Mouse (Mus musculus) layer of hippocampus, postnatal 36 days (tissue): ENCODE results near the gene Dnah12. TPM values are rescaled to one million over a fixed set of nuclear protein-coding genes. Genes with fewer than 3 reads are reported as not detected.
"Not testable (repeated sequence)": the region's sequence is repeated elsewhere in the genome, so short reads cannot be mapped to it uniquely, and the experiment has no call there.

Experiments used
- DNase-seq, 2 experiments: peaks; one replicate each; pipeline ENCODE4 v3.0.0; 2022
- total RNA-seq, 2 experiments: library from RNA; stranded (reverse); gene quantifications; 2 replicates each; pipeline ENCODE4 v1.2.3; 2021

Gene Dnah12
- total RNA-seq, 2 experiments from 2014 or later: 0.20 to 0.30 TPM

GRCm38 (mm10) chr14:26719696-26720095 lies 26.6 kb downstream of the Dnah12 start:
- not testable (repeated sequence) for DNase-seq

- DNase-seq: no peak
Observed at GRCm38 (mm10) chr14:26724898-26725297, 31.8 kb downstream of the Dnah12 start.

GRCm38 (mm10) chr14:26758566-26758965 lies 65.5 kb downstream of the Dnah12 start:
- DNase-seq: no peak

GRCm38 (mm10) chr14:26764827-26765226 lies 71.8 kb downstream of the Dnah12 start:
- no peak for DNase-seq

- DNase-seq: no peak
Observed at GRCm38 (mm10) chr14:26768195-26768594, 75.1 kb downstream of the Dnah12 start.

GRCm38 (mm10) chr14:26773536-26773935 lies 80.5 kb downstream of the Dnah12 start:
- DNase-seq: no peak

- DNase-seq: no peak
Observed at GRCm38 (mm10) chr14:26783731-26784130, 90.7 kb downstream of the Dnah12 start.

GRCm38 (mm10) chr14:26785695-26786094 lies 92.6 kb downstream of the Dnah12 start:
- no peak for DNase-seq

- DNase-seq: no peak
Observed at GRCm38 (mm10) chr14:26794431-26794830, 101.4 kb downstream of the Dnah12 start.

GRCm38 (mm10) chr14:26798330-26798729 lies 105.3 kb downstream of the Dnah12 start:
- DNase-seq: no peak

- no peak for DNase-seq
Observed at GRCm38 (mm10) chr14:26799286-26799685, 106.2 kb downstream of the Dnah12 start.

GRCm38 (mm10) chr14:26805500-26805899 lies 112.4 kb downstream of the Dnah12 start:
- DNase-seq: no peak

GRCm38 (mm10) chr14:26812734-26813133 lies 119.7 kb downstream of the Dnah12 start:
- no peak for DNase-seq

GRCm38 (mm10) chr14:26813871-26814270 lies 120.8 kb downstream of the Dnah12 start:
- DNase-seq: no peak

- DNase-seq: no peak
Observed at GRCm38 (mm10) chr14:26814908-26815307, 121.8 kb downstream of the Dnah12 start.

GRCm38 (mm10) chr14:26816785-26817184 lies 123.7 kb downstream of the Dnah12 start:
- DNase-seq: no peak

- DNase-seq: no peak
Observed at GRCm38 (mm10) chr14:26826020-26826419, 132.9 kb downstream of the Dnah12 start.

GRCm38 (mm10) chr14:26853053-26853452 lies 160.0 kb downstream of the Dnah12 start:
- no peak for DNase-seq

- DNase-seq: no peak
Observed at GRCm38 (mm10) chr14:26854066-26854465, 161.0 kb downstream of the Dnah12 start.

GRCm38 (mm10) chr14:26858364-26858763 lies 165.3 kb downstream of the Dnah12 start:
- no peak for DNase-seq

GRCm38 (mm10) chr14:26859024-26859423 lies 165.9 kb downstream of the Dnah12 start:
- no peak for DNase-seq

- no peak for DNase-seq
Observed at GRCm38 (mm10) chr14:26867356-26867755, 174.3 kb downstream of the Dnah12 start.

GRCm38 (mm10) chr14:26868299-26868698 lies 175.2 kb downstream of the Dnah12 start:
- DNase-seq: no peak

- DNase-seq: no peak
Observed at GRCm38 (mm10) chr14:26878756-26879155, 185.7 kb downstream of the Dnah12 start.

- no peak for DNase-seq
Observed at GRCm38 (mm10) chr14:26879976-26880375, 186.9 kb downstream of the Dnah12 start.
